Mouse (Mus musculus) spleen, adult 2 months (tissue): Measurements from ENCODE around the gene Cacna2d3.

Experiments
- CTCF ChIP-seq: fragments of 200-500 bp; IDR thresholded peaks from 2 replicates; pipeline ENCODE4 v1.5.1; 2011; ENCODE audit warnings: mild to moderate bottlenecking, inconsistent platforms; ENCODE audit not compliant: insufficient read depth, insufficient read length, insufficient replicate concordance; ENCODE audit errors: extremely low read depth
- POLR2A ChIP-seq: fragments of 200-500 bp; IDR thresholded peaks from 2 replicates; pipeline ENCODE4 v1.6.1; 2011; ENCODE audit warnings: low read depth, low read length, inconsistent platforms

- TF ChIP-seq CTCF (no peak), POLR2A (no peak)
Measured at GRCm38 (mm10) chr14:29449203-29449602, 272.5 kb downstream of the Cacna2d3 start.
